Mouse (Mus musculus): ENCODE results near the gene Cela3b. TPM values are rescaled to one million over a fixed set of nuclear protein-coding genes. Genes with fewer than 3 reads are reported as not detected.

Cela3b gene
- polyA plus RNA-seq, 1 experiment from 2014 or later = not detected

GRCm38 (mm10) chr4:137470701-137471317 is 40.5 kb upstream of the Cela3b start:
- Histone ChIP-seq H3K4me2 (peak overlapping the region; percentile 74), H3K9ac (peak overlapping the region; percentile 89; the same call in 1 of the 2 replicates), H3K4me1 (peaks cover 77% of the 10 kb centered on the region), H3K4me3 (peak overlapping the region; percentile 90), H3K27ac (peak overlapping the region; percentile 90), H3K9me3 (no peaks in the 10 kb centered on the region), H3K27me3 (no peaks in the 10 kb centered on the region), H3K36me3 (no peaks in the 10 kb centered on the region)
- WGBS = 52% methylated on average over 9 of the region's 9 CpGs
- no peak for ATAC-seq (ENCODE audit: insufficient number of reproducible peaks, low FRiP score, low TSS enrichment, low read depth)

- Histone ChIP-seq H3K9ac (peak overlapping the region; percentile 89), H3K27me3 (no peaks in the 10 kb centered on the region), H3K4me3 (peak overlapping the region; percentile 90), H3K9me3 (no peaks in the 10 kb centered on the region), H3K27ac (peak overlapping the region; percentile 90), H3K4me1 (peaks cover 75% of the 10 kb centered on the region), H3K36me3 (no peaks in the 10 kb centered on the region), H3K4me2 (peak overlapping the region; percentile 74)
- 50% methylated on average over 15 of the region's 15 CpGs for WGBS
- ATAC-seq (ENCODE audit: insufficient number of reproducible peaks, low FRiP score, low TSS enrichment, low read depth) = no peak
Measured at GRCm38 (mm10) chr4:137469845-137470692, 39.7 kb upstream of the Cela3b start.

- ATAC-seq (ENCODE audit: insufficient number of reproducible peaks, low FRiP score, low TSS enrichment, low read depth) = no peak; the same call in 1 of the 2 replicates
- WGBS = under 1% methylated on average over 20 of the region's 20 CpGs
- H3K9ac ChIP-seq = peak overlapping the region; percentile 89
- H3K27me3 ChIP-seq = no peaks in the 10 kb centered on the region
- H3K4me1 ChIP-seq = peaks cover 73% of the 10 kb centered on the region
- peak overlapping the region; percentile 90 for H3K27ac ChIP-seq
- H3K4me2 ChIP-seq = peak overlapping the region; percentile 74
- H3K4me3 ChIP-seq = peak overlapping the region; percentile 90
- no peaks in the 10 kb centered on the region for H3K9me3 ChIP-seq
- H3K36me3 ChIP-seq = no peaks in the 10 kb centered on the region
Measured at GRCm38 (mm10) chr4:137469081-137469844, 38.9 kb upstream of the Cela3b start.

GRCm38 (mm10) chr4:137468260-137469080 is 38.1 kb upstream of the Cela3b start, which contains the start of gene Hspg2:
TSS of gene Hspg2 (plus strand) at chr4:137468769.
- ATAC-seq (ENCODE audit: insufficient number of reproducible peaks, low FRiP score, low TSS enrichment, low read depth) = peak; percentile 88
- no peaks in the 10 kb centered on the region for H3K27me3 ChIP-seq
- WGBS = 1% methylated on average over 56 of the region's 72 CpGs
- no peaks in the 10 kb centered on the region for H3K36me3 ChIP-seq
- H3K27ac ChIP-seq = peak within 1 kb of the TSS; percentile 90
- peak within 1 kb of the TSS; percentile 90 for H3K4me3 ChIP-seq
- H3K9me3 ChIP-seq = no peaks in the 10 kb centered on the region
- peaks cover 68% of the 10 kb centered on the region for H3K4me1 ChIP-seq
- peak within 1 kb of the TSS; percentile 74 for H3K4me2 ChIP-seq
- peak within 1 kb of the TSS; percentile 89 for H3K9ac ChIP-seq

- ATAC-seq (ENCODE audit: insufficient number of reproducible peaks, low FRiP score, low TSS enrichment, low read depth) = no peak
- Histone ChIP-seq H3K4me1 (peaks cover 61% of the 10 kb centered on the region), H3K27ac (peak overlapping the region; percentile 86), H3K4me3 (no peak overlapping the region), H3K4me2 (no peak overlapping the region), H3K36me3 (no peaks in the 10 kb centered on the region), H3K27me3 (no peaks in the 10 kb centered on the region), H3K9ac (peak overlapping the region; percentile 7; the same call in 1 of the 2 replicates), H3K9me3 (no peaks in the 10 kb centered on the region)
- WGBS = 73% methylated on average over 2 of the region's 2 CpGs
Measured at GRCm38 (mm10) chr4:137467525-137467924, 37.2 kb upstream of the Cela3b start.

GRCm38 (mm10) chr4:137466991-137467390 is 36.7 kb upstream of the Cela3b start:
- WGBS = 74% methylated on average over 4 of the region's 4 CpGs
- peak overlapping the region; percentile 86 for H3K27ac ChIP-seq
- H3K27me3 ChIP-seq = no peaks in the 10 kb centered on the region
- H3K4me2 ChIP-seq = no peak overlapping the region
- no peaks in the 10 kb centered on the region for H3K9me3 ChIP-seq
- peak overlapping the region; percentile 7; the same call in 1 of the 2 replicates for H3K9ac ChIP-seq
- no peak overlapping the region for H3K4me3 ChIP-seq
- peaks cover 62% of the 10 kb centered on the region for H3K4me1 ChIP-seq
- no peaks in the 10 kb centered on the region for H3K36me3 ChIP-seq
- no peak for ATAC-seq (ENCODE audit: insufficient number of reproducible peaks, low FRiP score, low TSS enrichment, low read depth)

GRCm38 (mm10) chr4:137465125-137465787 is 34.9 kb upstream of the Cela3b start:
- Histone ChIP-seq H3K9me3 (no peaks in the 10 kb centered on the region), H3K36me3 (no peaks in the 10 kb centered on the region), H3K4me1 (peaks cover 48% of the 10 kb centered on the region), H3K4me2 (no peak overlapping the region), H3K27ac (peak overlapping the region; percentile 65), H3K9ac (no peak overlapping the region), H3K4me3 (no peak overlapping the region), H3K27me3 (no peaks in the 10 kb centered on the region)
- 66% methylated on average over 13 of the region's 13 CpGs for WGBS
- no peak for ATAC-seq (ENCODE audit: insufficient number of reproducible peaks, low FRiP score, low TSS enrichment, low read depth)

- Histone ChIP-seq H3K36me3 (no peaks in the 10 kb centered on the region), H3K4me2 (no peak overlapping the region), H3K9me3 (no peaks in the 10 kb centered on the region), H3K4me1 (peaks cover 26% of the 10 kb centered on the region), H3K27me3 (no peaks in the 10 kb centered on the region), H3K4me3 (no peak overlapping the region), H3K9ac (no peak overlapping the region), H3K27ac (peak overlapping the region; percentile 9; the same call in 1 of the 2 replicates)
- WGBS = 60% methylated on average over 16 of the region's 16 CpGs
- no peak for ATAC-seq (ENCODE audit: insufficient number of reproducible peaks, low FRiP score, low TSS enrichment, low read depth)
Measured at GRCm38 (mm10) chr4:137461981-137462690, 31.8 kb upstream of the Cela3b start.

- peak overlapping the region; percentile 9 for H3K27ac ChIP-seq
- H3K4me1 ChIP-seq = peaks cover 22% of the 10 kb centered on the region
- H3K36me3 ChIP-seq = no peaks in the 10 kb centered on the region
- H3K9me3 ChIP-seq = no peaks in the 10 kb centered on the region
- ATAC-seq (ENCODE audit: insufficient number of reproducible peaks, low FRiP score, low TSS enrichment, low read depth) = no peak
- H3K4me2 ChIP-seq = no peak overlapping the region
- H3K9ac ChIP-seq = no peak overlapping the region
- no peaks in the 10 kb centered on the region for H3K27me3 ChIP-seq
- WGBS = 76% methylated on average over 4 of the region's 4 CpGs
- H3K4me3 ChIP-seq = no peak overlapping the region
Measured at GRCm38 (mm10) chr4:137461217-137461616, 30.9 kb upstream of the Cela3b start.

GRCm38 (mm10) chr4:137460676-137461075 is 30.3 kb upstream of the Cela3b start:
- H3K9me3 ChIP-seq = no peaks in the 10 kb centered on the region
- WGBS = 71% methylated on average over 14 of the region's 14 CpGs
- no peak overlapping the region for H3K4me2 ChIP-seq
- H3K36me3 ChIP-seq = no peaks in the 10 kb centered on the region
- peak overlapping the region; percentile 9; the same call in 1 of the 2 replicates for H3K27ac ChIP-seq
- no peak for ATAC-seq (ENCODE audit: insufficient number of reproducible peaks, low FRiP score, low TSS enrichment, low read depth)
- no peak overlapping the region for H3K9ac ChIP-seq
- no peak overlapping the region for H3K4me3 ChIP-seq
- no peaks in the 10 kb centered on the region for H3K27me3 ChIP-seq
- H3K4me1 ChIP-seq = peaks cover 22% of the 10 kb centered on the region
